Mouse (Mus musculus): Measurements from ENCODE around the gene Olfr553.
A peak's percentile ranks its signal among the peaks of the same experiment; 100 is the strongest.
"Not testable (repeated sequence)": the region's sequence is repeated elsewhere in the genome, so short reads cannot be mapped to it uniquely, and the experiment has no call there.

Olfr553 gene

DNA sequence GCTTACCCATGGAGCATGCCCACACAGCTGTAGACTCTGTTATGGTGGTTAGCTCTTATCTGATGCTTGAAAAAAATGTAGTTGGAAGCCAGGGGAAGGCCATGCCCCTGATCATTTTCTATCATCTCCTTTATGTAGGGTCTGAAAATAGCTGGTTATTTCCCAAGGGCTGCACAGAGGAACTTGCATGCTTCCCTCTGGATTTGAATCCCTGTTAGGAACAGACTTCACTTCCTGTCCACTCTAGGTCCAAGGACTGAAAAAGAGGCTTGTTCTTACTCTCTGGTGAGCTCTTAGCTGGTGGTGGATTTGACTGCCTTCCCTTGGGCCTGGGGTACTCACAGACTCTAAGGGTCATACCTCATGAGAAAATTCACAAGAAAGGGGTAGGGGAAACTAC lies at the start of gene Olfr553:
Gene Olfr553 (minus strand): TSS at position 101 of the 400 bp plus-strand sequence.
- no peak for DNase-seq (ENCODE audit: low spot score in 2 of 2)

DNA sequence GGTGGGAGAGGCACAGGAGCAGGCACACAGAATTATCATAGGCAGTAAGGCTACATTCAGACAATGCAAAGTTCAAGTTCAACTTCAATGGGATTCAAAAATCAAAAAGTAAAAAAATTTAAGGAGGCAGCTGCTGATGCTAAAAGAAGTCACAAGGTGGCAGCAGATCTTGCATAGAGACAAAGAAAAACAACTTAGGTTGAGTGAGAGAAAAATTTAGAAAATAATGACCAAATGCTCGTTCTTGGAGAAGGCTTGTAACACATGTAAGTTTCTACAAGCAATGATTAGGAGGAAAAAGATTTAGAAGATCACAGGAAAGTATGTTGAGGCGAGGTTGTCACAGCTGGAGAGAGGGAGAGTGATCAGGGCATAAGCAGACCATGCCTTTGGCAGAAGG lies 47.4 kb upstream of the Olfr553 start:
- no peak for DNase-seq (ENCODE audit: low spot score in 2 of 2)

DNA sequence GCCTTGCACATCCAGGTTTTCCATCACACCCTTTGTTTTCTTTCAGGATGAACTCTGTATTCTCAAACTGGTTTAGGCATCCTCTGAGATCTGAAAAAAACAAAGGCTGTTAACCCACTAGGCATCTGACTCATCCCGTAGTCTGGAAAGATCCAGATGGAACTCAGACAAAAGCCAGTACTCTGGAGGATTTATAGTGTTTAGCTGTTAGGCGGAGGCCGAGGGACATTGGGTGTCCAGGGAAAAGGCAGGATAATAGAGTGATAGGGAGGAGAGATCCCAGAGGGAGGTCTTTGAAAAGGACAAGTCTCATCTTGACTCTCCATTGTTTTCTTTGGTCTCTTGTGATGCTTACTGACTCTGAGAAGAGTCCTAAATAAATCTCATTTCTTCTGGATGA lies 46.6 kb upstream of the Olfr553 start, which contains the start of gene Olfr556:
Gene Olfr556 (plus strand): TSS at position 301 of the 400 bp plus-strand sequence.
- DNase-seq (ENCODE audit: low spot score in 2 of 2): no peak

DNA sequence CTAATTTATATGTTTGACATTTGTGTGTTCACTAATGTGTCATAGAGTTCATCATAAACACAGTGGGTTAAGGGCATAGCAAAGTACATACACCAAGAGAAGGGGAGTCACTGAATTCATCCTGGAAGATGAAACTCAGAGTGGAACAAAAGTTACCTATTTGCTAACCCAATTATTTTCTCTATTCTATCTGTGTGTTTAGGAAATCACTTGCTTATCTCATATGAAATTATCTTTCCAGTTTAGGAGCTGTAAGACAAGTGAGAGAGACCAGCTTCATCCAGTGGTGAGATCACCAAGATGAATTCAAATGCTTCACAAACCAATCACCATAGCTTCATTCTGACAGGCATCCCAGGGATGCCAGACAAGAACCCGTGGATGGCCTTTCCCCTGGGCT lies 40.5 kb upstream of the Olfr553 start, which contains the start of gene Olfr555:
Gene Olfr555 (plus strand): TSS at position 301 of the 400 bp plus-strand sequence.
- no peak for DNase-seq (ENCODE audit: low spot score in 2 of 2)

DNA sequence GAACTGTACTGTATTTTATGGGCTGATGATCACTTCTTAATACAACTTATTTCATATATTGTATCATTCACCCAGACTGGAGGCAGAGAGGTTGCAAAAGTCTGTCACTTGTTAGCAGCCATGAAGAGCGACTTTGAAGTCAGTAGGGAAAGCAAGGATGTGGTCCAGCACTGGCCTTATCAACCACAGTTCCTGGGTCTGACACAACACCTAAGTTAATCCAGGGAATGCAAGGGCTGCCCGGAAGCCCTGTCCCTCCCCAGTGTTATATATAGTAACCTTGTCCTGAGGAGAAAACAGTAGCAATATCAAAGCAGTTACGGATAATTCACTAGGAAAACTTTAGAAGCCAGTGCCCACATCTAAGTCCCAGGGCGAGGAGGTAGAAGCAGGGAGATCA lies 26.9 kb upstream of the Olfr553 start:
- not testable (repeated sequence) for DNase-seq (ENCODE audit: low spot score in 2 of 2)

DNA sequence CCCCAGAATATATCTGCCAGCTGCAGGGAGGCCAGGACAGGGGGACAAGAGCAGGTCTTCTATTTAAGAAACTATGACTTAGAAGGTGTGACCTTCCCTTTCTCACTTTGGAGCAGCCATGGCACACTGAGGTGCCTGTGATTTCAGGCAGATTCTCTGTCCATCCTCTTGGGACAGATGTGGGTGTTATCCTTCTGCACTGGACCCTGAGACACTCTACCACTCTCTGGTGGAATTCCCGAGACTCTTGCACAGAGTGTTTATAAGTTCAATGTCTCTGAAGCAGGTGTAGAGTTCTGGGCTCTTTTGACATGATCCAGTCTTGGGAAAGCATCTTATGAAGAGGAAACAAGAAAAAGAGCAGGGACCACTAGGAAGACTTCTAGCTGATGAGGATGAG lies 20.1 kb upstream of the Olfr553 start, which contains the start of gene Olfr554:
Gene Olfr554 (plus strand): TSS at position 301 of the 400 bp plus-strand sequence.
- no peak for DNase-seq (ENCODE audit: low spot score in 2 of 2)

DNA sequence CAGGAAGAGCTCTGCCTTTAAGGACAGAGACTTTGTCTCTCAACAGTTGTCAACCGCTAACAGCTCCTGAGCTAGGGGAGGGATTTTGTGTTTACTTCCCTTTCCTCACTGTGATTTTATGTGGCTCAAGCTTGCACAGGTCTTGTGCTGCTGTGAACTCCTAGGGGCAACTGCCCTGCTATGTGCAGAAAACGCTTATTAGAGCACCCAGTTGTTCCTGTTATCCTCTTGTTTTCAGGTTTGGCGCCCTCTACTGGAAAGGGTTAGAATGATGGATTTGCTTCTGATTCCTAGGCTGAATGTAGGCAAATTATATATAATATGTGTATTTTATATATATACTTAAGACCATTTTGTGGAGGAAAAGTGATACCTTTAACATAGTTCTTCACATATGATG lies 18.6 kb upstream of the Olfr553 start:
- no peak for DNase-seq (ENCODE audit: low spot score in 2 of 2)

DNA sequence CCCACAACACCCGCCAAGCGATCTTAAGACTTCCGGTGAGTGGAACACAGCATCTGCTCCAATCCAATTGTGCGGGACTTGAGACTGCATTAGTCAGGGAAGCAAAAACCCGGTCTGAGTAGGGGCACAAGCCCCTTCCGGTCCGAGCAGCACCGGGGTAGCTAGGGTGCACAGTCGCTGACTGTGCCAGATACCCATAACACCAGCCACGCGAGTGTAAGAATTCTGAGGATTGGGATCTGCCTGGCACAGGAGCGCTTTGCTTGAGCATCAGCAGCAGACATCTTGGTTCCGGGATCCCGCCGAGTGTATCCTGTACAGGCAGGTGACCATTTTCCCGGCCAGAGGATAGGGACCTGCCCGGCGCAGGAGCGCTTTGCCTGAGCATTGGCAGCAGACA lies 2.4 kb upstream of the Olfr553 start:
- not testable (repeated sequence) for DNase-seq (ENCODE audit: low spot score in 2 of 2)

DNA sequence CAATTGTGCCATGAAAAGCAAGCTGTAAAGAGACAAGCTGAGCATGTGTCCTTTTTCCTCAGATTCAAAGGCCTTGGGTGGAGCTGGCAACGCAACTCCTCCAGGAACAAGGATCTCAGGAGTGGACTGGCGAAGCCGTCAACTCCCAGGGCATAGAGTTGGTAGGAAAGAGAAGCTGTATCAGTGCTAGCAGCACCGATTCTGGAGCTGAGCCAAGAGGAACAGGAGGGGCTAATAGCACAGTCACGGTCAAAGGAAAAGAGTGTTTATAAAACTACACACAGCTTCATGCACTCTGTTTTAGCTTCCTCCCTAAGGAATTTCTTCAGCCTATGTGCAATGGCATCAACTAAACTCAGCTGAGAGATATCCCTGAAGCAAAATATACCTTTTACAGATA lies 1.6 kb upstream of the Olfr553 start:
- DNase-seq (ENCODE audit: low spot score in 2 of 2): no peak

DNA sequence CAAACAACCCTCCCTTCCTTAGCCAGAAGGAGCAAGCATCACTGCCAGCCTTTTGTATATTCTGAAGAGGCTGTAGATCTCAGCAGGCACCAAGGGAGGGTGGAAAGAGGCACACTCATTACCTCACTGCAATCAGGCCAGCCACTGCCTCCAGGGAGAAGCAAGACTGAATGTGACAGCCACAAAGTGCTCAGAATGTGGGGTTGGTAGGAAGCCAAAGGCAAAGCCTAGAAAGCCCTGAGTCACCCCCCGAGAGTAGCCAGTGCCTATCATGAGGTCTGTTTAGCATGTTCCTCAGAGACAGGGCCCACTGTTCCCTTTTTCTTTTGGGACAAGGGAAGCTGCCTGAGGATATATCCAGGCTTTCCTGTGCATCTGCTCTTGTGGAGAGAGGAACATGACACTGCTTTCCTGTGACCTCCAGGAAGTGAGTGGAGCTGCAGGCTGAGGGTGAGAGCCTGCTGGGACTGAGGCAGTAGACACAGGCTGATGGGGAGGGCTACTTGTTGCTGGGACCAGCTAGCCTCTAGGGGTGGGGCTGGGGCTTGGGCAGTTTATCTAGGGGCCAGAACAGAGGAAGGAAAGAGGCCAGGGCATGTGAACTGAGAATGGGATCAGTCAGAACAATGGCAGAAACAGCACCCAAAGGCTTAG lies 20.5 kb downstream of the Olfr553 start, which contains the start of gene Olfr552:
Gene Olfr552 (plus strand): TSS at position 393 of the 654 bp plus-strand sequence.
- no peak for DNase-seq (ENCODE audit: low spot score in 2 of 2)

DNA sequence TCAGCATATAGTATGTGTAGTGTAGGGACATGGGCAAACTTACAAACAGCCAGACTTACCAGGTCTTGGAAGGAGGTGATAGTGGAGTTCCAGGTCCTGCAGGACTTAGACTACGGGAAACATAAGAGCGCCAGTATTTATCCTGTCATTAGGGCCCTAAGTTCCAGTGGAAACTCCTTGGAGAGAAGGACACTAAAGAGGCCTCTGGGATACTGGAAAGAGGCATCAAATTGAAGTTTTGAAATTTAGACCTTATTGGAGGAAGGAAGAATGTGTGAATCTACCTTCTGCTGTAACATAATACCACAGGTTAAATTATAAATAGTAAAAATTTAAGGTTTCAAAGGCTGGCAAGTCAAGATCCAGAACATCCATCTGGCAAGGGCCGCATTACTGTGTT lies 26.2 kb downstream of the Olfr553 start, which contains the start of gene Olfr551:
Gene Olfr551 (minus strand): TSS at position 101 of the 400 bp plus-strand sequence.
- DNase-seq (ENCODE audit: low spot score in 2 of 2): no peak

DNA sequence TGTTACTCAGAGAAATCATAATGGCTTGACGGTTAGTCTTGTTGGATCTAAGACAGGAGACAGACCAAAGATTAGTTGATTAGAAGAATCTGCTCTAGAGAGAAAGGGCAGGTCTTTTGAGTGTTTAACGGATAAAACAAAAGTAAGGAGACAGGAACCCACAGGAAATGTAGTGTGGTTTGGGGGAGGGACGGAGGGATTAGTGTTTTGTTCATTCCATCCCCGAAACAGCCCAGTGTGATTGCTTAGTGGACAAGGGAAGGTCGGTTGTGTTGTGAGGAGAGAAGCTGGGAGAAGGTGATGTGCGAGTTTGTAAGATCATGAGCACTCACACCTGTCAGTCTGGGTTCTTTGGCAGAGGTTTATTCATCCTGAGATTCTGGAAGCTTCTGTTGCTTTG lies 42.0 kb downstream of the Olfr553 start:
- no peak for DNase-seq (ENCODE audit: low spot score in 2 of 2)

DNA sequence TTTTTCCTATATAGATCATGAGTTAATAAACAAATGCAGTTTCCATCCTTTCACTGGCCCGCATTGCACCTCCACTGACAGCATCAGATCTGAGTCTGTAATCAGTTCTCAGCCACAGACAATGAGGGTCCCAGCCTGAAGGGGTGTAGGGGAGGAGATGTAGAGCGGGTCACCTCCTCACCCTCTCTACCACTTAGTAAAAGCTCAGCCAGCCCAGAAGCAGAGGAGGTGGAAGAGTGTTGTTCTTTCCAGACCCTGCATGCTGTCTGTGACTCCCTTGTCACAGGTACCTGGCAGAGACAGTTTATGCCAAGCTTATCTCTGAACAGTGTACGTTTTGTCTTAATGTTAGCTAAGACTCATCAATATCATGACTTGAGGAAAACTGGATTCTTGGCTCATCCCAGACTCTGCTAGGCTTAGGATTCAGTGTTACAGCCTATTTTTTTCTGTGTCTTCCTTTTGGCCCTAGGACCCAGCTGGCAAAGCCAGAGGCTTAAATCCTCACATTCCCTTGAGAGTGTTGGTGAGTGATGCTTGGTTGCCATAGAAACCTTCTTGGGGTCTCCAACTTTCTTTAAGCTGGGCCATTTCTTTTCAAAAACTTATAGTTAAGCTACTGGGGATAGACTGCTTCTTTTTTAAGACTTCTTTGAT lies 44.7 kb downstream of the Olfr553 start:
- no peak for DNase-seq (ENCODE audit: low spot score in 2 of 2)

DNA sequence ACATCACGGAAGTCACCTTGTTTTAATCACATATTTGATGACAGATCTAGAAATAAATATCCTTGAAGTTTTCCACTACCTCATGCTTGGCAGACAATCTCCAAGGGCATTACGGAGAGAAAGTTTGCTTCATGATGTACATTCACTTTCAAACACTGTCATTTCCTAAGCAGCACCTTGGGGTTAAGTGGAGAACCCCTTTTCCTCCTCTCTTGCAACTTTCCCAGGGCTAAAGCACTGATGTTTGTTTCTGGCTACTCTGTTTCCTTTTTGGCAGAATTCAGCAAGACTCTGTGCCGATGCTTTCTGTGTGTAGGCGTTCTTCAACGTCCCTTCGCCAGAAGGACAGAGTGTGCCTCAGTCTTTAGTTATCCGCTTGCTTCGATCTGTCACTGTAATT lies 46.9 kb downstream of the Olfr553 start, which contains the start of gene Olfr550:
Gene Olfr550 (plus strand): TSS at position 301 of the 400 bp plus-strand sequence.
- no peak for DNase-seq (ENCODE audit: low spot score in 2 of 2)

DNA sequence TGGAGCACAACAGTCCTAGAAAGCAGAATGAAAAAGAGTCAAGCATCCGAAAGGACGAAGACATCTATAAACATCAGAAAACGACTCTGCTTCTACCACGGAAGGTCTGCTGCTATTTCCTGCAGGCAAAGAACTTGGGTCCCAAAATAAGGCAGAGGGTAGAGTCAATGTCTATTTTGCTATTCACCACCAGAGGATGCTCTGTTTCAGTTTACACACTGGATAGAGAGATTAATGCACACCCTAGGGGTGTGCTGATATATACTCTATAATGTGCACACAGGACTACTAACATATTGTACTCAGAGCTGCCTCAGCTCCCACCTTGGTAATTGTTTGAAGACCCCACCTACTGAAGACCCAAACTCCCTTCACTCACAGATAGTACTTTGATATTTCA lies 51.8 kb downstream of the Olfr553 start:
- no peak for DNase-seq (ENCODE audit: low spot score in 2 of 2)

DNA sequence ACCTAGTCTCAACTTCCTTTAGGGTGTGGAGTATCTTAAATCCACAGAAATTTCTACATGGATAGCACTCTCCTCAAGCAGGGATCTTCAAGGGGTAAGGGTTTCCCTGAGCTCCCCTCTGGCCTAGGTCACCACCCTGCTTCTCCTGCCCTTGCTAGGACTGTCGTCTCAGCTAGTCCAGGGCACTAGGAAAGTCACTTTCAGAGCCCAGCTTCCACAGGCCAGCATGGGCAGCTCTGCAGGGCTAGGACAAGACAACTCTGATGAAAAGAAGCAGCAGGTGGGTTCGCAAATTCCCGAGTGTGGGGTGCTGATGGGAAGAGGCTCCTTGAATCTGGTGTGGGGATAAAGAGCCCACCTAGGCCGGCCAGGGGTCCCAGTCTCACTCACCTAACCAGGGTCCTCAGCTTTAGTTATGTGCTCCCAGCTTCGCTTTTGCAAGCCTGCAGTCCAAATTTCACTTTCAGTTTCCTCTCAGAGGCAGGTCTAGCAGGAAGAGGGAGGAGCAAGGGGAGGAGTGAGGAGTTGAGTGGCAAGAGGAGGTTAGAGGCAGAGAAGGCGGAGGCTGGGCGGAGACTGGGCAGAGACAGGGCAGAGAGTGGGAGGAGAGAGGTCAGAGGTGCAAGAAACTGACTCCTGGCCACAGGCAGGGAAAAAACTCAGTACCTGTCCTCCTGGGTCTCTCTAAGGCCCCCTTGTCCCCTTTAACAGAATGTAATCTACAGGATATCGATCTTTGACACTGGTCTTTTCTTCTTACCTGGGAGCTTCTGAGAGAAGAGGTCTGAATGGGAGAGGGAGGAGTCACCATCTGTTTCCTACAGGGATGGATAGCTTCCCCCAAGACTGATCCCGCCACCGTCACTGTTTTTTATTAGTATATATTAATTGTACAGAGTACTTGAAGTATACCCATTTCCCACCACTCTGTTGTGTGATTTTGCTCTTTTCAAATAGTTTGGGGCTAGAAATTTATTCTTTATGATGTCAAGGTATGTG lies 52.7 kb downstream of the Olfr553 start, which contains the start of gene Trim21:
Gene Trim21 (minus strand): TSS at position 488 of the 999 bp plus-strand sequence.
- DNase-seq (ENCODE audit: low spot score in 2 of 2): peak; percentile 22 to 44
